Mouse (Mus musculus): Measurements from ENCODE around the gene Pla2r1.

- TF ChIP-seq POLR2A (IDR thresholded peaks at IDR 0.05; ENCODE audit: insufficient read depth, low read length) (no peak), CTCF (IDR thresholded peaks at IDR 0.05; ENCODE audit: low read depth, low read length) (no peak), EP300 (IDR thresholded peaks at IDR 0.05; ENCODE audit: insufficient read depth, low read depth, low read length) (no peak)
Measured at GRCm38 (mm10) chr2:60538710-60539109, 14.4 kb downstream of the Pla2r1 start.
